Mouse (Mus musculus) embryonic facial prominence, embryonic 10.5 days (tissue): Measurements from ENCODE around the gene Tuba8. TPM values are rescaled to one million over a fixed set of nuclear protein-coding genes. Genes with fewer than 3 reads are reported as not detected.
A peak's percentile ranks its signal among the peaks of the same experiment; 100 is the strongest.

Experiments used
- DNase-seq: peaks from one replicate; pipeline ENCODE4 v3.0.0-alpha.2; 2017; ENCODE audit warnings: low spot score
- H3K27ac ChIP-seq: fragments of 300-500 bp; sonication (generic); replicated peaks from 2 replicates; pipeline ENCODE4 v1.5.1; 2016; ENCODE audit warnings: mild to moderate bottlenecking
- H3K27me3 ChIP-seq: fragments of 300-500 bp; sonication (generic); replicated peaks from 2 replicates; pipeline ENCODE4 v1.6.1; 2016; ENCODE audit warnings: low read depth, mild to moderate bottlenecking; ENCODE audit not compliant: poor library complexity, severe bottlenecking
- H3K36me3 ChIP-seq: fragments of 300-500 bp; sonication (generic); replicated peaks from 2 replicates; pipeline ENCODE4 v1.6.1; 2016; ENCODE audit warnings: mild to moderate bottlenecking, moderate library complexity
- H3K4me1 ChIP-seq: fragments of 300-500 bp; sonication (generic); 2 replicates; pipeline ENCODE4 v1.6.1; 2016
- H3K4me3 ChIP-seq: fragments of 300-500 bp; sonication (generic); 2 replicates; pipeline ENCODE4 v1.5.1; 2016; ENCODE audit warnings: mild to moderate bottlenecking, moderate library complexity
- H3K9me3 ChIP-seq: fragments of 300-500 bp; sonication (generic); 2 replicates; pipeline ENCODE4 v1.6.1; 2016; ENCODE audit warnings: mild to moderate bottlenecking
- WGBS: fragments of 180-500 bp; shearing (Covaris S2); methylation state at CpG from one replicate; pipeline ENCODE4 v1.1.7; 2016; 5-methylcytosine and 5-hydroxymethylcytosine counted together
- polyA plus RNA-seq: library from polyadenylated mRNA; unstranded; fragments of >200 nt; fragmentation: Nextera tagmentation; extraction: Ambion mirVana; gene quantifications from 2 replicates; pipeline ENCODE4 v1.2.1, GENCODE M21; 2016

The Tuba8 gene
- polyA plus RNA-seq, 1 experiment from 2014 or later = 0.60 TPM

GRCm38 (mm10) chr6:121210926-121211289, 412 bp downstream of the Tuba8 start:
- peaks cover 19% of the 10 kb centered on the region for H3K4me1 ChIP-seq
- no peak for DNase-seq
- no peaks in the 10 kb centered on the region for H3K36me3 ChIP-seq
- 0 out of 2 replicates have a peak overlapping the region, but pooled peaks have one; percentile 54 for H3K27ac ChIP-seq
- 2% methylated on average over 12 of the region's 12 CpGs for WGBS
- peak overlapping the region; percentile 61 for H3K4me3 ChIP-seq
- peaks cover 42% of the 10 kb centered on the region for H3K27me3 ChIP-seq
- 0 out of 2 replicates have a peak, but pooled peaks cover 3% of the 10 kb centered on the region for H3K9me3 ChIP-seq

DNA sequence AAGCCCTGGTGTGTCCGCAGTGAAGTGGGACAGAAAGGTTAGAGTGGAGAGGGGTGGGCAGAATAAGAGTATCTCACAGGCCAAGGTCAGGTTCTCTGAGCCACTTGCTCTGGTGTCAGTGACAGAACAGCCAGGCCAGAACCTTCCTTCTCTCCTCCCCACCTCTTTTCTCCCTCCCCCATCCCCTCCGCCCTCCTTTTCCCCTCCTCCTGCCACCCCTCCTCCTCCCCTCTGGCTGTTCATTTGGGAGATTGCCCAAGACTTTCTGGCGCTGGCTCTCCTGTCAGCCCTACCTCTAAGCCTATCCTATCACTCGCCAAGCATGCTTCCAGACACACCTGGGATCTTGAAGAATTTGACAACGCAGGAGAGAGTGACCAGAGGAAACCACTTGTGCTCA, 1.2 kb downstream of the Tuba8 start:
- H3K4me1 ChIP-seq = peaks cover 19% of the 10 kb centered on the region
- H3K9me3 ChIP-seq = 0 out of 2 replicates have a peak, but pooled peaks cover 3% of the 10 kb centered on the region
- H3K4me3 ChIP-seq = peak overlapping the region; percentile 61
- H3K27me3 ChIP-seq = peaks cover 42% of the 10 kb centered on the region
- no peaks in the 10 kb centered on the region for H3K36me3 ChIP-seq
- no peak for DNase-seq
- no peak overlapping the region for H3K27ac ChIP-seq
- WGBS = 6% methylated on average over 5 of the region's 5 CpGs

DNA sequence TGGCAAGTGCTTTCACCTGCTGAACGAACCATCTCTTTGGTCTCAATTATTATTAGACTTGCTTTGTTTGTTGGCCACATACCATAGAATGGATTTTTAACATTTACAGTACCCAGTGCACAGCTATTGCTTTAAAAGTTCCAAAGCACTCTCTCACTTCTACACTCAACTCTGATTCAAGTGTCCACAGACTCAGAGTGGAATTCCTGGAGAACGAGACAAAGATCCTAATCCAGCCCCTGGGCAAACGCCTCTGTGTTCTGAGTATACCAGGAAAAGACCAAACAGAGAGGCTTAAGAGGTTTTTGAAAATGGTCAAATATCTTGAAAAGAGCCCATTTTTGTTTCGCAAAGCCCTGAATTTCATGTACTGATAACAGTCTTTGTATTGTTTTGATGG, 2.5 kb downstream of the Tuba8 start:
- no peaks in the 10 kb centered on the region for H3K36me3 ChIP-seq
- H3K4me3 ChIP-seq = no peak overlapping the region
- H3K4me1 ChIP-seq = peaks cover 19% of the 10 kb centered on the region
- H3K27me3 ChIP-seq = peaks cover 42% of the 10 kb centered on the region
- 75% methylated on average over 4 of the region's 4 CpGs for WGBS
- 0 out of 2 replicates have a peak, but pooled peaks cover 2% of the 10 kb centered on the region for H3K9me3 ChIP-seq
- no peak overlapping the region for H3K27ac ChIP-seq
- no peak for DNase-seq

GRCm38 (mm10) chr6:121214221-121214620, 3.7 kb downstream of the Tuba8 start:
- peaks cover 19% of the 10 kb centered on the region for H3K4me1 ChIP-seq
- DNase-seq = no peak
- no peaks in the 10 kb centered on the region for H3K9me3 ChIP-seq
- H3K27ac ChIP-seq = no peak overlapping the region
- H3K4me3 ChIP-seq = no peak overlapping the region
- H3K36me3 ChIP-seq = no peaks in the 10 kb centered on the region
- WGBS = 87% methylated on average over 5 of the region's 5 CpGs
- H3K27me3 ChIP-seq = peaks cover 39% of the 10 kb centered on the region

- 86% methylated on average over 8 of the region's 8 CpGs for WGBS
- H3K9me3 ChIP-seq = no peaks in the 10 kb centered on the region
- H3K27ac ChIP-seq = no peak overlapping the region
- H3K27me3 ChIP-seq = peaks cover 33% of the 10 kb centered on the region
- H3K4me1 ChIP-seq = peaks cover 19% of the 10 kb centered on the region
- no peak overlapping the region for H3K4me3 ChIP-seq
- no peaks in the 10 kb centered on the region for H3K36me3 ChIP-seq
- DNase-seq = no peak
Observed at GRCm38 (mm10) chr6:121214667-121215330, 4.3 kb downstream of the Tuba8 start.

DNA sequence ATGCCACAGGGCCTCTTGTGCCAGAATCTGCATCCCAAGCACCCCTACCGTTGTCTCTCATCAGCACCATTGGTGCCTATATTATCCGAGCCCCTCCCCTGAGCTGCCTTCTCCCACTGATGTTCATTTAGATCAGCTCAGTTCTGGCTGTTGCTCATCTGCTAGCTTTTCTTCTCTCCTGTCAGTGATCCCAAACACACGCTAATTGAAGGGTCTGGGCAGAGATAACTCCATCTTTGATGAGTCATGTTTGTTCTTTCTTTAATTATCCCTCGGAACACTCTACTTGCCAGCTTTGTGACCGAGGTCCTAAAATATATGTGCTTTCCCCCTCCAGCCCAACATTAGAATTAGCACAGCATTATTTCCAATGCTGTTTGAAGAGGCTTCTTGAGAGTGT, 4.8 kb downstream of the Tuba8 start:
- Histone ChIP-seq H3K4me1 (peaks cover 15% of the 10 kb centered on the region), H3K27me3 (peaks cover 28% of the 10 kb centered on the region), H3K4me3 (no peak overlapping the region), H3K9me3 (no peaks in the 10 kb centered on the region), H3K27ac (no peak overlapping the region), H3K36me3 (no peaks in the 10 kb centered on the region)
- no peak for DNase-seq
- 78% methylated on average over 5 of the region's 5 CpGs for WGBS

DNA sequence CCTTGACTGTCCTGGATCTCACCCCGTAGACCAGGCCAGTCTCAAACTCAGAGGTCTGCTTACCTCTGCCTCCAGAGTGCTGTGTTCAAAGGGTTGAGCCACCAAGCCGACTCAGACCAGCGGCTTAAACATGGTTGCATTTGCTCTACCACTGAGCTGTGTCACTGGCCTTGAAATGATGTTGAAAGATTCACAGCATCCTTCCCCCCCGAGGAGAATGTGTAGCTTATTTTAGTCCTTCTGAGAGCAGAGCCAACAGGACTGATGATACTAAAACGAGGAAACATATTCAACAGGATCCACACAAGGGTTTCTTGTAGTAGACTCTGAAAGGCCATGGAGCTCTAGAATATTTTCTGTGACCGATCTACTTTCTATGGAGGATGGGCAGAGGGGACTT, 5.4 kb downstream of the Tuba8 start:
- Histone ChIP-seq H3K27ac (no peak overlapping the region), H3K27me3 (peaks cover 22% of the 10 kb centered on the region), H3K9me3 (no peaks in the 10 kb centered on the region), H3K4me3 (no peak overlapping the region), H3K36me3 (no peaks in the 10 kb centered on the region), H3K4me1 (peaks cover 9% of the 10 kb centered on the region)
- no peak for DNase-seq
- WGBS = 85% methylated on average over 6 of the region's 6 CpGs

- Histone ChIP-seq H3K27me3 (peaks cover 14% of the 10 kb centered on the region), H3K9me3 (no peaks in the 10 kb centered on the region), H3K4me1 (peaks cover 1% of the 10 kb centered on the region), H3K36me3 (no peaks in the 10 kb centered on the region), H3K27ac (no peak overlapping the region), H3K4me3 (no peak overlapping the region)
- DNase-seq = no peak
- WGBS = 88% methylated on average over 5 of the region's 5 CpGs
Observed at GRCm38 (mm10) chr6:121216589-121217255, 6.2 kb downstream of the Tuba8 start.

GRCm38 (mm10) chr6:121218002-121218401, 7.5 kb downstream of the Tuba8 start:
- DNase-seq = no peak
- Histone ChIP-seq H3K9me3 (no peaks in the 10 kb centered on the region), H3K4me1 (no peaks in the 10 kb centered on the region), H3K27me3 (peaks cover 1% of the 10 kb centered on the region; the same call in 1 of the 2 replicates), H3K27ac (no peak overlapping the region), H3K36me3 (no peaks in the 10 kb centered on the region), H3K4me3 (no peak overlapping the region)
- WGBS = 91% methylated on average over 7 of the region's 7 CpGs

DNA sequence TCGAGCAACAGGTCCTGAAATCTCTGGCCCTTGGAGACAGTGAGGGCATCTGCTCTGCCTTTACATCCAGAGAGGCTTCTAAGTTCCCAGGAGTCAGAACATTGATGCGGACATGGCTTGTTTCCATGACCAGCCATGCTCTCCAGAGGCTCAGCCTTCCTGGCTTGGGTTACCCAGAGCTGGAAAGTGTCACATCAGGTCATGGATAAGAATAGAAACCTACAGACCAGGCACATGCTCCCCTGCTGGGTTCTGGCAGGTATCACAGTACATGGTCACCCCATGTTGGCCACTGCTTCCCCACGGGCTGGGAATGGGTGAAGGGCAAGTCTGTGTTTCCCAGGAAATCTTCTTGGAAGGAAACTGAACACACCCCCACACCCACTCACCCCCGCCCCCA, 8.9 kb downstream of the Tuba8 start:
- 80% methylated on average over 4 of the region's 4 CpGs for WGBS
- no peaks in the 10 kb centered on the region for H3K36me3 ChIP-seq
- no peaks in the 10 kb centered on the region for H3K27me3 ChIP-seq
- DNase-seq = no peak
- no peak overlapping the region for H3K4me3 ChIP-seq
- H3K4me1 ChIP-seq = peaks cover 4% of the 10 kb centered on the region
- H3K27ac ChIP-seq = no peak overlapping the region
- no peaks in the 10 kb centered on the region for H3K9me3 ChIP-seq

- no peak overlapping the region for H3K27ac ChIP-seq
- 92% methylated on average over 10 of the region's 10 CpGs for WGBS
- peaks cover 10% of the 10 kb centered on the region for H3K4me1 ChIP-seq
- H3K27me3 ChIP-seq = no peaks in the 10 kb centered on the region
- no peaks in the 10 kb centered on the region for H3K36me3 ChIP-seq
- no peaks in the 10 kb centered on the region for H3K9me3 ChIP-seq
- no peak overlapping the region for H3K4me3 ChIP-seq
- DNase-seq = no peak
Observed at GRCm38 (mm10) chr6:121220181-121220580, 9.7 kb downstream of the Tuba8 start.

GRCm38 (mm10) chr6:121221876-121222597, 11.5 kb downstream of the Tuba8 start:
- WGBS = 88% methylated on average over 8 of the region's 8 CpGs
- Histone ChIP-seq H3K27ac (no peak overlapping the region), H3K36me3 (no peaks in the 10 kb centered on the region), H3K27me3 (no peaks in the 10 kb centered on the region), H3K4me3 (no peak overlapping the region), H3K4me1 (peaks cover 21% of the 10 kb centered on the region), H3K9me3 (no peaks in the 10 kb centered on the region)
- no peak for DNase-seq
